Mouse (Mus musculus): ENCODE results near the gene Muc2.

DNA sequence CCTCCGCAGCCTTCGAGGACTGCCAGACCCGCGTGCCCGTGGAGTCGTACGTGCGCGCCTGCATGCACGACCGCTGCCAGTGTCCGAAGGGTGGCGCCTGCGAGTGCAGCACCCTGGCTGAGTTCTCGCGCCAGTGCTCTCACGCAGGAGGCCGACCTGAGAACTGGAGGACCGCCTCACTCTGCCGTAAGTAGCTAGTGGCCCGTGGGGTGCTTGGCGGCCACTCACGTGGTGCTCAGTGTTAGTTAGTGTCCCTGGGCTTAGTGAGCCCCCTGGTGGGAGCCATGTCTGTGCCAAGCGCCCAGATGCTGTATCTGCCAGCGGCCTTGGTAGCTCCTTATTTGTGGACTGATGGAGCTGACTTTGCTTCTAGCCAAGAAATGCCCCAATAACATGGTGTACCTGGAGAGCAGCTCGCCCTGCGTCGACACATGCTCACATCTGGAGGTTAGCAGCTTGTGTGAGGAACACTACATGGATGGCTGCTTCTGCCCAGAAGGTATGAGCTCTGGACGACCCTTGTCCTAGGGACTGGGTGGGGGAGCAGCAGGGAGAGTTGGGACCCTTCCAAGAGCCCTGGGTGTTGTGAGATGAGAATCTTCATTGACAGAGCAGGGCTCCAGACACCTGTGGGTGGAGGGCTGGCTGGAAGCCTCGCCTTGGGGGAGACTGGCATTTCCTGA lies 3.6 kb downstream of the Muc2 start:
- TF ChIP-seq CTCF (IDR thresholded peaks at IDR 0.05; ENCODE audit: borderline replicate concordance, control insufficient read depth, extremely low read depth, insufficient read depth, low read length, poor library complexity) = no peak
- no peak for TF ChIP-seq POLR2A (IDR thresholded peaks at IDR 0.05; ENCODE audit: control insufficient read depth, extremely low read depth, insufficient read depth, low read length, poor library complexity)

Measured in thymus, adult 2 months (tissue).